Mouse (Mus musculus): ENCODE measurements at regions not wholly inside any gene's neighbourhood (a gene's known extent, or its start where the extent isn't known, plus 50 kb on each side); places are given as distances from the start of the nearest gene placed in this dataset.
"Not testable (repeated sequence)": the region's sequence is repeated elsewhere in the genome, so short reads cannot be mapped to it uniquely, and the experiment has no call there.

- H3K9me3 ChIP-seq (ENCODE audit: low read length); H3K4me1 ChIP-seq (ENCODE audit: insufficient read depth, low read length); H3K27me3 ChIP-seq (ENCODE audit: insufficient read depth, low read length); H3K36me3 ChIP-seq (ENCODE audit: insufficient read depth, low read length); H3K27ac ChIP-seq; H3K9ac ChIP-seq (replicated peaks; ENCODE audit: low read length): not testable (repeated sequence)
- H3K4me3 ChIP-seq (ENCODE audit: low read length): peak overlapping the region; percentile 21
- ATAC-seq (peak; percentile 83), DNase-seq (ENCODE audit: low spot score) (peak; percentile 24)
- peak overlapping the region; percentile 38; the same call in 1 of the 2 replicates for H3K4me2 ChIP-seq (ENCODE audit: low read depth, low read length)
- 58% methylated on average over 16 of the region's 27 CpGs for whole genome bisulfite sequencing
- TF ChIP-seq CTCF (IDR thresholded peaks at IDR 0.05; ENCODE audit: low read depth): peak; percentile 11; the same call in 1 of the 2 replicates
Measured at GRCm38 (mm10) chrX:97141170-97142085, 69.0 kb downstream of the Pgr15l start.

GRCm38 (mm10) chrX:97142237-97142636 lies 69.8 kb downstream of the Pgr15l start:
- TF ChIP-seq CTCF (IDR thresholded peaks at IDR 0.05; ENCODE audit: low read depth): no peak
- no peak overlapping the region for H3K27ac ChIP-seq
- H3K4me3 ChIP-seq (ENCODE audit: low read length): peak overlapping the region; percentile 21
- no peaks in the 10 kb centered on the region for H3K9me3 ChIP-seq (ENCODE audit: low read length)
- H3K27me3 ChIP-seq (ENCODE audit: insufficient read depth, low read length): no peaks in the 10 kb centered on the region
- H3K36me3 ChIP-seq (ENCODE audit: insufficient read depth, low read length): no peaks in the 10 kb centered on the region
- H3K4me1 ChIP-seq (ENCODE audit: insufficient read depth, low read length): no peaks in the 10 kb centered on the region
- H3K9ac ChIP-seq (replicated peaks; ENCODE audit: low read length): no peak overlapping the region
- ATAC-seq (no peak), DNase-seq (ENCODE audit: low spot score) (no peak)
- H3K4me2 ChIP-seq (ENCODE audit: low read depth, low read length): peak overlapping the region; percentile 38; the same call in 1 of the 2 replicates

GRCm38 (mm10) chrX:97156155-97156554 lies 83.8 kb downstream of the Pgr15l start:
- Histone ChIP-seq H3K27ac (no peak overlapping the region), H3K4me3 (ENCODE audit: low read length) (no peak overlapping the region), H3K9me3 (ENCODE audit: low read length) (no peaks in the 10 kb centered on the region), H3K4me2 (ENCODE audit: low read depth, low read length) (no peak overlapping the region), H3K27me3 (ENCODE audit: insufficient read depth, low read length) (no peaks in the 10 kb centered on the region), H3K9ac (replicated peaks; ENCODE audit: low read length) (no peak overlapping the region), H3K4me1 (ENCODE audit: insufficient read depth, low read length) (no peaks in the 10 kb centered on the region), H3K36me3 (ENCODE audit: insufficient read depth, low read length) (no peaks in the 10 kb centered on the region)
- WGBS: 91% methylated on average over 2 of the region's 2 CpGs
- ATAC-seq (no peak), DNase-seq (ENCODE audit: low spot score) (no peak)
- TF ChIP-seq CTCF (IDR thresholded peaks at IDR 0.05; ENCODE audit: low read depth): no peak

All from hindbrain, postnatal 0 days (tissue).